Comparison of ENCODE assay signal across 18 mouse cellular contexts in genomic region chr6:114795706-114796325, GRCm38 (mm10).
"Had no signal": no experiment of that assay in that cellular context is flagged by ENCODE, and none has a peak within 500 bp of the region (broad histone marks: within the 10 kb centered on the region; RNA-seq: fewer than 3 reads in every experiment).

No protein-coding gene starts in this region.

- H3K4me2 ChIP-seq: limb, embryonic 12.5 days; limb, embryonic 15.5 days; lung, embryonic 15.5 days; midbrain, embryonic 13.5 days had no signal

- H3K9ac ChIP-seq: limb, embryonic 12.5 days; limb, embryonic 15.5 days; lung, embryonic 15.5 days; midbrain, embryonic 13.5 days had no signal

- H3K27me3 ChIP-seq: limb, embryonic 12.5 days; limb, embryonic 15.5 days; lung, embryonic 15.5 days; midbrain, embryonic 13.5 days had no signal

- DNase-seq: kidney, adult 18-20 months; kidney, adult 9 months; kidney, postnatal 14 days; kidney, postnatal 4 days; left cerebral cortex, postnatal 4 days; lung, adult 18-20 months; lung, postnatal 10 days; lung, postnatal 36 days; thymus, adult 2 months; thymus, postnatal 14 days; thymus, postnatal 4 days had no signal

- H3K4me1 ChIP-seq: lung, embryonic 15.5 days; midbrain, embryonic 10.5 days had no signal

- ATAC-seq: midbrain, embryonic 13.5 days; midbrain, embryonic 16.5 days had no signal

- H3K9me3 ChIP-seq: limb, embryonic 12.5 days; limb, embryonic 15.5 days; lung, embryonic 15.5 days; megakaryocyte, embryonic 14.5 days; midbrain, embryonic 10.5 days; midbrain, embryonic 13.5 days had no signal

- H3K36me3 ChIP-seq: limb, embryonic 12.5 days; limb, embryonic 15.5 days; lung, embryonic 15.5 days; midbrain, embryonic 10.5 days; midbrain, embryonic 13.5 days had no signal

- H3K4me3 ChIP-seq: limb, embryonic 12.5 days; limb, embryonic 15.5 days; lung, embryonic 15.5 days; megakaryocyte, embryonic 14.5 days; midbrain, embryonic 10.5 days; midbrain, embryonic 13.5 days had no signal

- H3K27ac ChIP-seq: limb, embryonic 12.5 days; limb, embryonic 15.5 days; lung, embryonic 15.5 days; midbrain, embryonic 10.5 days; midbrain, embryonic 13.5 days had no signal
